Mouse (Mus musculus) hindbrain, embryonic 14.5 days (tissue): Measurements from ENCODE around the gene Ccdc24. TPM values are rescaled to one million over a fixed set of nuclear protein-coding genes. Genes with fewer than 3 reads are reported as not detected.

Experiments used
- ATAC-seq: fragments of 200-750 bp; cut with Nextera tagmentation; 2 replicates; pipeline ENCODE4 v1.8.0; 2017; ENCODE audit warnings: moderate number of reproducible peaks, mild to moderate bottlenecking, moderate TSS enrichment, moderate library complexity; ENCODE audit not compliant: low FRiP score
- DNase-seq: peaks from one replicate; pipeline ENCODE4 v3.0.0-alpha.2; 2015; ENCODE audit warnings: low spot score
- H3K27ac ChIP-seq: fragments of 300-500 bp; sonication (generic); 2 replicates; pipeline ENCODE4 v1.5.1; 2014; ENCODE audit warnings: mild to moderate bottlenecking, moderate library complexity
- H3K27me3 ChIP-seq: fragments of 300-500 bp; sonication (generic); 2 replicates; pipeline ENCODE4 v1.6.1; 2014; ENCODE audit warnings: mild to moderate bottlenecking, low read length, mixed read lengths; ENCODE audit not compliant: control insufficient read depth, insufficient read depth
- H3K36me3 ChIP-seq: fragments of 300-500 bp; sonication (generic); replicated peaks from 2 replicates; pipeline ENCODE4 v1.6.1; 2014; ENCODE audit not compliant: control insufficient read depth, insufficient read depth
- H3K4me1 ChIP-seq: fragments of 300-500 bp; sonication (generic); replicated peaks from 2 replicates; pipeline ENCODE4 v1.6.1; 2014; ENCODE audit warnings: antibody characterized with exemption, low read length, mixed read lengths; ENCODE audit not compliant: control insufficient read depth, insufficient read depth
- H3K4me2 ChIP-seq: fragments of 300-500 bp; sonication (generic); replicated peaks from 2 replicates; pipeline ENCODE4 v1.6.1; 2014; ENCODE audit warnings: mild to moderate bottlenecking, moderate library complexity
- H3K4me3 ChIP-seq: fragments of 300-500 bp; sonication (generic); replicated peaks from 2 replicates; pipeline ENCODE4 v1.5.1; 2014; ENCODE audit warnings: mild to moderate bottlenecking, low read length
- H3K9ac ChIP-seq: fragments of 300-500 bp; sonication (generic); 2 replicates; pipeline ENCODE4 v1.6.1; 2014
- H3K9me3 ChIP-seq: fragments of 300-500 bp; sonication (generic); 2 replicates; pipeline ENCODE4 v1.6.1; 2016; ENCODE audit warnings: low read length; ENCODE audit not compliant: control insufficient read depth
- WGBS: fragments of 180-500 bp; shearing (Covaris S2); extraction: QIAGEN DNeasy Blood & Tissue Kit; methylation state at CpG from one replicate; pipeline ENCODE4 v1.1.7; 2014; 5-methylcytosine and 5-hydroxymethylcytosine counted together
- polyA plus RNA-seq: library from polyadenylated mRNA; unstranded; fragments of >200 nt; fragmentation: Nextera tagmentation; extraction: Ambion mirVana; gene quantifications from 2 replicates; pipeline ENCODE4 v1.2.1, GENCODE M21; 2014

The Ccdc24 gene
- polyA plus RNA-seq, 1 experiment from 2014 or later: 3.9 TPM

DNA sequence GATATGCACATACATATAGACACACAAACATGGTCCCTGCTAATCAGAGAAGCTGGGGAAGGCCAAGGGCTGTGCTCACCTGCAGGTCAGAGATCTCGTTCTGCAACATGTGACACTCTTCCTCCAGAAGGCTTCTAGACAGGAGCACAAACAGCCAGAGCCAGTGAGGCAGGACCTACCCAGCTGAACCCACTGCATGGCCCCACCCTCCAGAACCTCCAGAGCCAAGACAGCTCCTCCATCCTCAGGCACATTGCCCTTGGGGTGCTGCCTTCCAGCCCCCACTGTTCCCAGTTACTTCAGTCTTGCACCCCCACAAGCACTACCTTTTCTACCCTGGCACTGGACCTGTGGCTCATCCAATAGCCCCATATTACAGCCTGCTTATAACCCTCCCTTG, 1.9 kb downstream of the Ccdc24 start:
- no peak for DNase-seq
- no peaks in the 10 kb centered on the region for H3K9me3 ChIP-seq
- 69% methylated on average over 1 of the region's 1 CpGs for whole genome bisulfite sequencing

DNA sequence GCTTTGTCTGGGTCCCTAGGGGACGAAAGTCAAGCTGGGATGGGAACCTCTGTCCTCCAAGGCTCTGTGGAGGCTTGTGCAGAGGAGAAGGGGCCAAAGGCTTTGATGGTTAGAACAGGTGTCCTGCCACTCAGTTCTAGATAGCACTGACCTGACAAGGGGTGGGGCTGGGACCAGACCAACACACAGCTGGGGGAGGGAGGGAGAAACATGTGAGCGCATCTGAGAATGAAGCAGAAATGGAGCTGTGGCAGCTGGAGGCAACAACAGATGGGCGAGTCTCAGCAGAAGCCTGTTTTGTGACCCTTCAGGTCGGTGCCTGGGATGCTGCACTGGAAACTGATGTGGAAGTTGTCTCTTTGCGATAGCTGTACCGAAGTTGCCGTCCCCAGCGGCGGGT, 3.0 kb downstream of the Ccdc24 start:
- 63% methylated on average over 9 of the region's 9 CpGs for WGBS
- Histone ChIP-seq H3K27me3 (no peaks in the 10 kb centered on the region), H3K9me3 (no peaks in the 10 kb centered on the region), H3K4me2 (no peak overlapping the region), H3K36me3 (peaks cover 16% of the 10 kb centered on the region), H3K4me1 (no peaks in the 10 kb centered on the region), H3K9ac (no peak overlapping the region), H3K27ac (no peak overlapping the region), H3K4me3 (no peak overlapping the region)
- no peak for DNase-seq
- no peak for ATAC-seq

More for the DNA sequence above, 1.9 kb downstream of the Ccdc24 start:
- Histone ChIP-seq H3K4me1 (no peaks in the 10 kb centered on the region), H3K27ac (no peak overlapping the region), H3K36me3 (peaks cover 26% of the 10 kb centered on the region), H3K4me3 (no peak overlapping the region), H3K9ac (no peak overlapping the region), H3K4me2 (no peak overlapping the region), H3K27me3 (no peaks in the 10 kb centered on the region)
- no peak for ATAC-seq

GRCm38 (mm10) chr4:117867823-117868222, 4.5 kb downstream of the Ccdc24 start:
- no peaks in the 10 kb centered on the region for H3K27me3 ChIP-seq
- H3K4me3 ChIP-seq: no peak overlapping the region
- peaks cover under 1% of the 10 kb centered on the region for H3K36me3 ChIP-seq
- no peak overlapping the region for H3K9ac ChIP-seq
- no peaks in the 10 kb centered on the region for H3K4me1 ChIP-seq
- WGBS: 15% methylated on average over 24 of the region's 24 CpGs
- ATAC-seq: no peak
- H3K9me3 ChIP-seq: no peaks in the 10 kb centered on the region
- no peak overlapping the region for H3K4me2 ChIP-seq
- no peak overlapping the region for H3K27ac ChIP-seq
- DNase-seq: peak; percentile 69

DNA sequence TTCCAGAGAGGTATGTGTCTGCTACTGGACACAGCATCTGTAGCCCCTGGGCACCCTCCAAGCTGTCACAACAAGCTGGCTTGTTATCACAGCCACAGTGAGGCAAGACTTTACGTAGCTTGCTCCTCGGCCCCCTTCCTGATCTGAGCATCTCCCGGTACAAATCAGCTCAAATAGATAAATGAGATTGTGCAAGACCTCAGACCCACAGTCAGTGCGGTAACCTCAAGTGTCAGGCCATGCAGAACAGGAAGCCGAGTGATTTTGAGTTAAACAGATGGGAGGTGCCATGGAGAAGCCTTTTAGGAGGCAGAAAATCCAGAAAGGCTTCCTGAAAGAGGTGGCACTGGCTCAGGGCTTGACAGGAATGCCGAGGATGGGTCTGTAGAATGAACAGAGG, 5.4 kb downstream of the Ccdc24 start:
- Histone ChIP-seq H3K27ac (no peak overlapping the region), H3K9ac (no peak overlapping the region), H3K4me3 (no peak overlapping the region), H3K9me3 (no peaks in the 10 kb centered on the region), H3K27me3 (no peaks in the 10 kb centered on the region), H3K4me1 (no peaks in the 10 kb centered on the region), H3K4me2 (no peak overlapping the region), H3K36me3 (no peaks in the 10 kb centered on the region; the same call in 1 of the 2 replicates)
- 77% methylated on average over 6 of the region's 6 CpGs for WGBS
- DNase-seq (no peak), ATAC-seq (no peak)

DNA sequence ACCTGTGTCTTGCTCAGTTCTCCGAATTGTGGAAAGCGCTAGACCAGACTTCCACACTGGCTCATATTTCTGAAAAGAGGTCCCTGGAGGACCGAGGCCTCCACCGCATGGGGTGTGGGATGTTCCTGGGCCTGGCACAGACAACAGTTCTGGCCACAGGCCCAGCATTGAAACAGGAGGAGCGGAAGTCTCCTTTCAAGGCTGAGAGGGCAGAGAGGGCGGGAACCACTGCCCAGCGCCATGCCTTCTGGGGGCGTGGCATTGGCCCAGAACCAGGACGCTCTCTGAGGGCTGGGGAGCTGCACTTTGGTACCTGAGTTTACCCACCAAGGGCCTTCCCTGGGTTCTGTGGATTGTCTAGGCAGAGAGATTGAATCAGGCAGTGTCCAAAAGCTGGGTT, 6.3 kb downstream of the Ccdc24 start:
- no peak overlapping the region for H3K4me3 ChIP-seq
- no peaks in the 10 kb centered on the region for H3K9me3 ChIP-seq
- 50% methylated on average over 9 of the region's 9 CpGs for WGBS
- DNase-seq (no peak), ATAC-seq (no peak)
- H3K36me3 ChIP-seq: no peaks in the 10 kb centered on the region
- no peak overlapping the region for H3K27ac ChIP-seq
- H3K4me1 ChIP-seq: no peaks in the 10 kb centered on the region
- H3K9ac ChIP-seq: no peak overlapping the region
- no peak overlapping the region for H3K4me2 ChIP-seq
- no peaks in the 10 kb centered on the region for H3K27me3 ChIP-seq

- WGBS: 29% methylated on average over 4 of the region's 4 CpGs
Observed at GRCm38 (mm10) chr4:117862823-117863222, 9.5 kb downstream of the Ccdc24 start.

GRCm38 (mm10) chr4:117860570-117860969, 11.8 kb downstream of the Ccdc24 start:
- Histone ChIP-seq H3K4me3 (no peak overlapping the region), H3K27me3 (no peaks in the 10 kb centered on the region), H3K36me3 (no peaks in the 10 kb centered on the region), H3K9ac (no peak overlapping the region), H3K4me1 (no peaks in the 10 kb centered on the region), H3K4me2 (no peak overlapping the region), H3K27ac (no peak overlapping the region), H3K9me3 (no peaks in the 10 kb centered on the region)
- ATAC-seq (no peak), DNase-seq (no peak)
- 84% methylated on average over 9 of the region's 9 CpGs for WGBS

More at GRCm38 (mm10) chr4:117862823-117863222, 9.5 kb downstream of the Ccdc24 start:
- ATAC-seq (peak; percentile 79), DNase-seq (peak; percentile 62)
- Histone ChIP-seq H3K36me3 (no peaks in the 10 kb centered on the region), H3K4me1 (no peaks in the 10 kb centered on the region), H3K27me3 (no peaks in the 10 kb centered on the region), H3K27ac (no peak overlapping the region), H3K9me3 (no peaks in the 10 kb centered on the region), H3K9ac (no peak overlapping the region), H3K4me2 (no peak overlapping the region), H3K4me3 (no peak overlapping the region)

- H3K4me1 ChIP-seq: no peaks in the 10 kb centered on the region; the same call in 1 of the 2 replicates
- H3K9me3 ChIP-seq: no peaks in the 10 kb centered on the region
- H3K4me2 ChIP-seq: no peak overlapping the region
- WGBS: 45% methylated on average over 3 of the region's 3 CpGs
- H3K27me3 ChIP-seq: no peaks in the 10 kb centered on the region
- ATAC-seq: no peak
- no peak for DNase-seq
- no peak overlapping the region for H3K27ac ChIP-seq
- H3K9ac ChIP-seq: no peak overlapping the region
- H3K4me3 ChIP-seq: no peak overlapping the region
- no peaks in the 10 kb centered on the region for H3K36me3 ChIP-seq
Observed at GRCm38 (mm10) chr4:117858794-117859193, 13.6 kb downstream of the Ccdc24 start.

GRCm38 (mm10) chr4:117855146-117855545, 17.2 kb downstream of the Ccdc24 start:
- Histone ChIP-seq H3K36me3 (no peaks in the 10 kb centered on the region), H3K27me3 (no peaks in the 10 kb centered on the region), H3K9me3 (no peaks in the 10 kb centered on the region), H3K4me1 (peaks cover under 1% of the 10 kb centered on the region; the same call in 1 of the 2 replicates), H3K4me2 (no peak overlapping the region), H3K9ac (no peak overlapping the region), H3K4me3 (no peak overlapping the region), H3K27ac (peak overlapping the region; percentile 68)
- peak; percentile 55; the same call in 1 of the 2 replicates for ATAC-seq
- no peak for DNase-seq
- 62% methylated on average over 9 of the region's 9 CpGs for WGBS
